Mouse (Mus musculus) CD8-positive naive resting alpha-beta T cell, adult 2 months (primary cell): Measurements from ENCODE around the gene Igfbp5.

Experiments
- DNase-seq, 2 experiments: peaks; one replicate each; pipeline ENCODE4 v3.0.0; 2022; ENCODE audit warnings: low read depth in 2 of 2, low spot score in 2 of 2

Gene Igfbp5

GRCm38 (mm10) chr1:72844675-72845074 lies 30.0 kb downstream of the Igfbp5 start:
- DNase-seq: no peak

GRCm38 (mm10) chr1:72842666-72843459 lies 31.8 kb downstream of the Igfbp5 start:
- no peak for DNase-seq

DNA sequence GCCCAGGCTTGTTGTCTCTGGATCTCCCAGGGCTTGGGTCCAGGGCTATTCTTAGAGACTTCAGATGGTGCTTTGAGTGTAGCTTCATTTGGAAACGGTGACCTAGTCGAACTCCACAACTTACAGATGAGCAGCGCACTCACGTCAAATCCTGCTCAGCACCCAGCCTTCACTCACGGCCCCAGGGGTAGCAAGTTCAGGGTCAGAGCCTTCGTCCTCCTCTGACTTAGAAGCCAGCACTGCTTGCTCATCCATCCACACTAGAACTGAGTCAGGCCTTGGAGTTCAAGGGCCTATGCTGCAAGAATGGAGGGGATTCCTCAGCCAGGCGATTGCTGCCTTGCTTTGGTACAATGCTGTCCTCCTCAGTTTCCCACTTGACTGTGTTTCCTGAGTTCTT lies 34.9 kb downstream of the Igfbp5 start:
- no peak for DNase-seq

DNA sequence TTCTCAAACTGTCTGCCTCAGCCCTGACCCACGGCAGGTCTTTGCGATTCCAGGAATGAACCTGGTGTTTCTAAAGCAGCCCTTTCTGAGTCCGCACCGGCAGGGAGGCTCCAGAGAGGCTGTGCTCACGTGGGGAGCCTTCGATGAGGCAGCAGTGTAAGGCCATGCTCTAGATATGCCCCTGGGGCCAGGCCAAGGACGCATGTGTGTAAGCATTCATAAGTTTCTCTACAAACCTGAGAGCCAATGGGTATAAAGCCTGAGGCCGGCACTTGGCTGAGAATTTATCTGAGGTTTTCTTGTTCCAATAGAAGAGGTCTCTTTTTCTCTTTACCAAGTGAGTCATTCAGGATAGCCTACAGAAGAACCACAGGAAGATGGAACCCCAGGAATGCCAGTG lies 35.3 kb downstream of the Igfbp5 start:
- DNase-seq: no peak

DNA sequence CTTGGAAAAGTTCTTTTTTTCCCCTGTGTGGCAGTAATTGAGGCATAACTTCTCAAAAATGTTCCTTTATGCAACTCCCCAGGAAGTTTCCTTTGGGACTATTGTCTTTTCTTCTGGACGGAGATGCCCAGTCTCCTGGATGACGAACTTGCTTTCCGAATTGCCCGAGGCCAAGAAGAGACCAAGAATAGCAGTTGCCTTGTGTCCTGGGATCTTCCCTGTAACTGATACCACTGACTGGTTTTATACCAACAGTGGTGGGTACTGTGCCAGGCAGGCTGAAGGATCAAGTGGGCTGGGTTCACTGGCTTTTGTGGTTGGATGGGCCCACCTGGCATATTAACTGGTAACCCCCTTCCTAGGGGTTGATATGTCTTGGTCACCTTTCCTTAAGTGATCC lies 41.1 kb downstream of the Igfbp5 start:
- DNase-seq: no peak

DNA sequence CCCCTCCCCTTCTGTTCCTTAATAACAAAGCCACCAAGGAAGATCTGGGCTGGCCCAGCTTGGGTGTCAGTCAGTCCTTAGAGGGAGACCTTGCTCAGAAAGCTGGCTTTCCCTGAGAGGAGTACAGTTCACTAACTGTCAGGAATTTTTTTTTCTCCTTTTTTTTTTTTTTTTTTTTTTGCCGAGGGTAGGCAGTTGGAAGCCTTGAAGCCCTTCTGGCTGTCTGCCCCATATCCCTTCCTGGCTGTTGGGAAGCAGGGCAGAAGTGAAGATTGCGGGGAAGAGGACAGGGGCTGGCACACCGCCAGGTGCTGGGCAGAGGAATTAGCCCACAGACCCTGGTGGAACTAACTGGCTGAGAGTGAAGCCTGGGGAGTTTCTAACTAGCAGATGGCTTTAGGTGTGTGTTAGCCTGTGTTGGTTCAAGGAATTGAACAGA lies 42.0 kb downstream of the Igfbp5 start:
- DNase-seq: no peak

GRCm38 (mm10) chr1:72830485-72830884 lies 44.2 kb downstream of the Igfbp5 start:
- no peak for DNase-seq

- DNase-seq: no peak
Observed at GRCm38 (mm10) chr1:72828843-72829242, 45.8 kb downstream of the Igfbp5 start.

DNA sequence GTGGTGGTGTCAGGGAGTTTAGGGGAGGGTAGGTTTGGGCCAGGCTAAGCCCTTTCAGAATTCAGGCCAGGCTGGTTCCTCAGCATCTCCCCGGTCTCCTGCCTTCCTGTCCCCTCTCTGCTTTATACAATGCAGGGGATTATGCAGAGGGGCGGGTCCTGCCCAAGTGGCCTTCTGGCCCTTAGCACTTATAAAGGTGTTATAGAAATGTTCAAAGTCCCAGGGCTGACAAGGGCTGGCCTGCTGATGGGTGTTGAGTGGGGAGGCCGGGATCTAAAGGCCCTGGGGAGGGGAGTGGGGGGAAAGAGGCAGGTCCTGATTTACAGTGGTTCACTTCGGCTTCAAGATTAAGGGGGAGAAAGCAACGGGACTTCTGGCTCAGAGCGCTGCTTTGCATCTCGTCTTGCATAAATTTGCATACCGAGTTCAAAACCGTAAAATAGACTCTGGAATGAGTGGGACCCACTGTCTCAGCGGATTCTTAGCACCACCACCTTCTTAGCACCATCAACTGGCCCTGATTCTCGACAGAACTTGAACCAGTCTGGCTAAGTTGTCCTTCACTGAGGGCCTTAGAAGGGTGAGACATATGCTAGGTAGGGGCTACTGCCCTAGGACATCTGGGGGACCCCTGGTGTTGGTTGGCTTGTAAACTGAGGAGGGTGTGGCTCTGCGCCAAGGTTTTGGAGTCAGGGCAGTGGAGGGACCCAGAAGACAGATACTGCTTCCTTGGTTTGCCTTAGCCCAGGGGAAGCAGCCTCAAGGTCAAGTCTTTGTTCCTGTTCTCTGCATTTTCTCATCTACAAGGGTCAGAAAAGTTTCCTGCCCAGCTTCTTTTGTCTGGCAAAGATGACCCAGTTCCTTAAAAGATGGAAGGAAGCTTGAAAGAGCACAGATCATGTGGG lies 47.0 kb downstream of the Igfbp5 start:
- no peak for DNase-seq

GRCm38 (mm10) chr1:72826931-72827330 lies 47.8 kb downstream of the Igfbp5 start:
- no peak for DNase-seq

GRCm38 (mm10) chr1:72826446-72826845 lies 48.2 kb downstream of the Igfbp5 start:
- no peak for DNase-seq

- DNase-seq: no peak
Observed at GRCm38 (mm10) chr1:72825921-72826320, 48.8 kb downstream of the Igfbp5 start.

DNA sequence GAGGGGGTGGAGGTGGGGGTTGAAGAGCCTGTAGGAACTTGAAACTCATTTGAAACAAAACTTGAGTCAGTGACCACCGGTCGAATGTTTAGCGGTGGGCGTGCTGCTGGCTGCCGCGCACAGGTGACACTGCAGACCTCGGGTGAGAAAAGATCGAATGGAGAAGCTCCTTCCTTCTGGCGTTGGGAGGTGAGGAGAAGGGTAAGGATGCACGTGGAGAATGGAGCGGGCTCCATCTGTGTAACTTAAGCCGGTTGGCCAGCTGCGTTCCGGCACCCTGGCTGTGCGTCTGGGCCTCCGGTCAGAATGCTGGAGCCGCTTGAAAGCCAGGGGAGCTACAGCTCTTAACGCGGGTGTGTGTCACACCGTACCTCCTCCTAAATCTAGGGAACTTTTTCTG lies 49.4 kb downstream of the Igfbp5 start:
- no peak for DNase-seq

GRCm38 (mm10) chr1:72824707-72825101 lies 50.0 kb downstream of the Igfbp5 start:
- no peak for DNase-seq

DNA sequence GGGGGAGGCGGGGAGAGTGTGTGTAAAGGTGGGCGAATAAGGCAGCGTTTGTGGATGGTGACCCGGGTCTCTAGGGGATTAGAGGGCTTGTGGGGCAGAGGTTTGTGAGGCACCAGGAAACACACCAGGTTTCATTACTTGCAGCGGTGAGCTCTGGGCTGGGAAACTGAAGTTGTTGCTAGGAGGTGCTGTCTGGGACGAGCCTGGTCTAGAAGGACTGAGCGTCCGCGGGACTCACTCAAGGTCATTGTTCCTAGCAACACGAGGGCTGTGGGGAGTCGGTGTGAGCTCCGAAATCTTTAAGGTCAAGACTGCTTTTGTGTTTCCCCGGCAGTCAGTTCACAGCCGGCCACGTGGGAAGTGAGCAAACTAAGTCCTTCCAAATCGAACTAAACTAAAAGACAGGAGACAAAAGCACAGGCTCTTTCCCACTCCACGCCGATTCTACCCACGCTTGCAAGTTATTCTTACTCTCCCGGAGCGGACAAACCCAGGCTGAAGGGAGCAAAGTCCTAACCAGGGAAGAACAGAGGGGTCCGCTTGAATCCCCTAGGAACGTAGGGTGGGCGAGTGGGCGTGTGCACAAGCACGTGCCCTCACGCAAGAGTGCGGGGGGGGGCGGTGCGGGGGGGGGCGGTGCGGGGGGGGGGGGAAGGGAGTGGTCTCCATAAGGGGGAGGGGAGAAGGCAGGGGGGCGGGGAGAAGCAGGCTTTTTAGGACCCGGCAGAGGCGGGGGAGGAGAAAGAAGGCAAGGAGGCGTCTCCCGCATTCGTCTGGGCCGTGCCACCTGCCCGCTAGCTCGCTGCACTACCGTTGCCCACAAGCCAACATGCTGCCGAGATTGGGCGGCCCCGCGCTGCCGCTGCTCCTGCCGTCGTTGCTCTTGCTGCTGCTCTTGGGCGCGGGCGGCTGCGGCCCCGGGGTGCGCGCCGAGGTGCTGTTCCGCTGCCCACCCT lies 50.7 kb downstream of the Igfbp5 start, which contains the start of gene Igfbp2:
Gene Igfbp2, plus strand, starts transcription at position 753 of the 956 bp plus-strand sequence.
- no peak for DNase-seq

GRCm38 (mm10) chr1:72822893-72823292 lies 51.8 kb downstream of the Igfbp5 start:
- DNase-seq: no peak

DNA sequence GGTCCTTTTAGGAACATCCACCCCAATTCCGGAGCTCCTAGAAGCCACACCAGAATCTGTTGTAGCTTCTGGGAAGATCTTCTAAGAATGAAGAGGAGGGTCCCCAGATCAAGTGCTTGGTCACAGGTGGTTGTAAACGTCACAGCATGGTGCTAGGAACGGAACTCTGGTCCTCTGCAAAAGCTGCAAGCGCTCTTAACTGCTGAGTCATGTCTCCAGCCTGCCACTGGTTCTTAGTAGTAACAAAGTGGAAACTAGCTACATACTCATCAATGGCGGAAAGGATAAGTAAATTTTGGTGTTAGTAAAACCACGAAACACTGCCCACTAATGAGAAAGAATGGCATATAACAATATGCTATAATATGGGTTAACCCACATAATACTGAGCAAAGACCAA lies 54.7 kb downstream of the Igfbp5 start:
- no peak for DNase-seq

- DNase-seq: no peak
Observed at GRCm38 (mm10) chr1:72815616-72816015, 59.1 kb downstream of the Igfbp5 start.

DNA sequence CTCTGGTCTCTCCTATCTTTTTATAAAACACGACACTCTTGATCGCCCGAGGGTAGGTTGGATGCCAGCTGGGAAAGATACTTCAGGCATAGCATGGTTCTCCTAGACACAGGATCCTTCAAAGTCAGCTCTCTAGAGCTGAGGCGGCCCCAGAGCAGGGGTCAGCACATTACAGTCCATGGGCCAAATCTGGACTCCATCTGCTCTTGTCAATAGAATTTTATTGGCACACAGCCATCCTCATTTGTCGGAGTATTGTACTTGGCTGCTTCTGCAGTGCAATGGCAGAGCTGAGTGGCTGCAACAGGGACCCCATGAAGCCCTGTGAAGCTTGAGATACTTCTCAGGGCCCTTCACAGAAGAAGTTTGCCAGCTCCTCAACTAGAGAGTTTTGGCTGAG lies 59.5 kb downstream of the Igfbp5 start:
- DNase-seq: no peak

DNA sequence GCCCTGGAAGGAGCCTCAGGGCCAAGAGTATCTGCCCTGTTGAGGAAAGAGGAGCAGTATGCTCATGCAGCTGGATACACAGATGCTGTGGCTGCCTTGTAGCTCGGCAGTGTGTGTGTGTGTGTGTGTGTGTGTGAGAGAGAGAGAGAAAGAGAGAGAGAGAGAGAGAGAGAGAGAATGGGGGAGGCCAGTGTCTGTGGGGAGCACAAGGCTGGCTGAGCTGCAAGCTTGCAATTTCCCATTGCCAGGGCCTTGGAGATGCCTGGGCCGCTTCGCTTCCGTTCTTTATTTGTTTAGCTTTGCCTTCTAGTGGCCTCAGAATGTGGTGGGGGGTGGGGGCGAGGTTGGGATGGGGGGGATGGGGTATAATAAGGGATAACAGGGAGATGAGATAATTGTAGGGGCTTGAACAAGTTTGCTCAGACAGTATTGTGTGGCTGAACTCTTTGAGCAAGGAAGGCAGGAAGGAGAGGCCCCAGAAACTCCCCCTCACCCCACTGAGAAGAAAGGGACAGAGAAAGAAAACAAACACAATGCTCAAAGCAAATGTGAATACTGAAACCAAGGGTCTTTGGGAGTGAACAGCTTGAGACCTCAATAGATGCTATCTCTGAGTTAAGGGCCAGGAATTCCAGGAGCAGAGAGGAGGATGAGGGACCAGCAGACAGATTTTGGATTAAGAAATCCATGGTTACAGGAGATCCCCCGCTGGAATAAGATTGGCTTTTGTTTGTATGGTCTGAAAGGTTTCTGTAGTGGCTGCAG lies 60.9 kb downstream of the Igfbp5 start:
- DNase-seq: no peak
